Mouse (Mus musculus) left cerebral cortex, adult 2 months (tissue): ENCODE measurements around the gene Slc4a2. TPM values are rescaled to one million over a fixed set of nuclear protein-coding genes. Genes with fewer than 3 reads are reported as not detected.

Source experiments
- DNase-seq, 2 experiments: peaks; one replicate each; pipeline ENCODE4 v3.0.0; 2021 to 2022; ENCODE audit warnings: low spot score in 2 of 2, mixed read lengths in 1 of 2; ENCODE audit errors: extremely low spot score in 1 of 2
- H3K27ac ChIP-seq: fragments of 200-600 bp; 2 replicates; pipeline ENCODE4 v1.8.1; 2022
- H3K4me3 ChIP-seq: fragments of 200-600 bp; 2 replicates; pipeline ENCODE4 v1.8.1; 2022
- CTCF ChIP-seq: fragments of 200-600 bp; IDR thresholded peaks from 2 replicates; pipeline ENCODE4 v1.8.1; 2022; ENCODE audit warnings: antibody characterized with exemption, mild to moderate bottlenecking, moderate library complexity
- intact Hi-C: fragments of 180-260 bp; cut with DNase I; formaldehyde crosslinking; loops from one replicate; pipeline ENCODE4 v1.15.1; 2025
- long read RNA-seq, 2 experiments: library from polyadenylated mRNA; stranded (forward); transcript quantifications; one replicate each; pipeline ENCODE4 v2.0.0; 2021; ENCODE audit warnings: borderline mapping rate in 2 of 2
- total RNA-seq, 2 experiments: library from RNA; stranded (reverse); gene quantifications; 2 replicates each; pipeline ENCODE4 v1.2.3; 2021

The Slc4a2 gene
- 10 to 100 TPM; 31.0 to 33.8 TPM for total RNA-seq
- long read RNA-seq, experiment 1, full-length matches to known transcripts: 22 of 45 reads
- long read RNA-seq, experiment 1, partial matches to known transcripts: 9 of 45 reads
- long read RNA-seq, experiment 1, other reads (novel, unspliced or antisense): 14 of 45 reads
- long read RNA-seq, experiment 2, full-length matches to known transcripts: 19 of 46 reads
- long read RNA-seq, experiment 2, partial matches to known transcripts: 9 of 46 reads
- long read RNA-seq, experiment 2, other reads (novel, unspliced or antisense): 18 of 46 reads

DNA sequence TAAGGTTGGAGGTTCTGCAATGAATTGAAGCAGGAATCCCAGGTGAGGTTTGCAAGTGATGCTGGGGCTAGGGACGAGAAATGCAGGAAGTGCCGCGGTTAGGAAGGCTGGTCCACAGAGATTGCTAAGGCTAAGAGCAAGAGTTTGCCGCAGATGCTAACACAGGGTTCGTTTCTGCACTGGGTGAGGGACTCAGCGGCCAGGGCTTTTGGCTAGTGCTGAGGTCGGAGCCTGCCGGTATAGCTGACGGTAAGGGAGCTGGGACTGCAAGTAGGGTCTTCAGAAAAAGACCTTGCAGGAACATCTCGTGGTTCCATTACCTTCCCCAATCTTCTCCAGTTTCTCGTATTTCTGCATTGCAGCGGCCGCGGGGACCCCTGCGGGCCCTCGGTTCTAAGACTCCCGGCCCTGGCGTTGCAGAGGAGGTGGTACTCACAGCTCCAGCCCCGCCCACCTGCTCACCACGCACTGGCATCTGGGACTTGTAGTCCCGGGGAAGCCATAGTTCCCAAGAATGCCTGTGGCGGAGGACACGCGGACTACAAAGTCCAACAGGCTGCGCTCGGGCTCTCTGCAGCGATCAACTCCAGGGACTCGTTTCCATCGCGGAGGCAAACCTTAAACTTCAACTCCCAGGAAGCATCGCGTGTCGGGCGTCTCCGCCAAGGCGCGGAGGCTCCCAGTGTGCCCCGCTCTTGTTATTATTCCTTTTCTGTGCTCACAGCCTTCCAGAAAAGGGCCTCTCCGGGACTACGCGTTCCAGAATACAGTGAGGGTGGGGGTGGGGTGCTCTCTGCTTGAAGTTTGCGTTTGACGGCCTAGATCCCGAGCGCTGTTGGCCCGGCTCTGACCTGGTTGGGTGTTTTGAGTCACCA is at the start of gene Slc4a2, which contains the start of gene Cdk5:
TSS of gene Slc4a2 (plus strand) at position 709 of the 875 bp plus-strand sequence.
TSS of gene Cdk5 (minus strand) at position 402 of the 875 bp plus-strand sequence.
- TF ChIP-seq CTCF: no peak; the same call in none of the 2 replicates
- H3K27ac ChIP-seq: peak within 1 kb of the TSS; percentile 93
- intact Hi-C loops: loop anchor here (1.0 to 2.0 kb wide), 4 partner anchors 21 to 47 kb away; partner anchors contain the start of genes Agap3 and Fastk
- peak within 1 kb of the TSS; percentile 74 for H3K4me3 ChIP-seq
- DNase-seq: peak; percentile 98 to 99

DNA sequence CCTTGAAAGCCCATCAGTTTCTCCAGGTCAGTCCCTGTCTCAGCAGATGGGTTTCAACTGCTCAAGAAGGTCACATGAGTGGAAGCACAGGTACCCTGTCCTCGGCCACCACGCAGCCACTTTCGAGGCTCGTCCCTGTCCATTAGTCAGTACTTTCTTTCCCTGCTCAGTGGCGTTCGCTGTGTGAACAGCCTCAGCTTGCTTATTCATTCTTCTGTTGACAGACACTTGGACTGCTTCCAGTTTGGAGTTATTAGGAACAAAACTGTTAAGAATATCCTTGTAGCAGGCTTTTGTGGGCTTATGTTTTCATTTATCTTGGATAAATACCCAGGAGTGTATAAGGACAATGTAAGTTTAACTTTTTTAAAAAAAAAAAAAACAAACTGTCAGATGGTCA is 49.4 kb upstream of the Slc4a2 start:
- no peak overlapping the region for H3K27ac ChIP-seq
- H3K4me3 ChIP-seq: no peak overlapping the region
- TF ChIP-seq CTCF: no peak
- intact Hi-C loops: no loop called here
- DNase-seq: no peak

DNA sequence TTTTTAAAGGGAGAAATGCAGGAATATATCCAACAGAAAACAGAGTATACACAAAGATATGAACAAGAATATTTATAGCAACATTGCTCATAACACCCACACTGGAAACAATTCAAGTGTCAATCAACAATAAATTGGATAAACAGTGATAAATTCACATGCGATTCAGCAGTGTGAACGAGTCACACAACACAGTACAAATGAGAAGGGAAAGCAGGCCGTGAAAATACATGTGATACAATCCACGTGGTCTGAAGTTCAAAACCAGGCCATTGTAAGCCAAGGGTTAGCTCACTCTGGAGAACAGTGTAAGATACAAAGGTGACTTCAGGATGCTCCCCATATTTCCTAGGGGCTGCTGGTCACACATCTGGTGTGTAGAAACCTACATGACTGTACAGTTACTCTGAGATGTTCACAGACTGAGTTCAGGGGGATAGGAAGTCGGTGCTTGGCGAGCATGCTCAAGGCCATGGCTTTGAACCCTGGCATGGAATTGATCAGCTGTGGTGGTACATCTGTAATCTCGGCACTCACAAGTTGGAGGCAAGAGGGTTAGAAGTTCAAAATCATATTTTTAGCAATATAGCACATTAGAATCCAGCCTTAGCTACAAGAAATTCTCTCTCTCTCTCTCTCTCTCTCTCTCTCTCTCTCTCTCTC is 48.8 kb upstream of the Slc4a2 start:
- H3K4me3 ChIP-seq: no peak overlapping the region
- intact Hi-C loops: no loop called here
- TF ChIP-seq CTCF: no peak
- H3K27ac ChIP-seq: no peak overlapping the region
- no peak for DNase-seq

DNA sequence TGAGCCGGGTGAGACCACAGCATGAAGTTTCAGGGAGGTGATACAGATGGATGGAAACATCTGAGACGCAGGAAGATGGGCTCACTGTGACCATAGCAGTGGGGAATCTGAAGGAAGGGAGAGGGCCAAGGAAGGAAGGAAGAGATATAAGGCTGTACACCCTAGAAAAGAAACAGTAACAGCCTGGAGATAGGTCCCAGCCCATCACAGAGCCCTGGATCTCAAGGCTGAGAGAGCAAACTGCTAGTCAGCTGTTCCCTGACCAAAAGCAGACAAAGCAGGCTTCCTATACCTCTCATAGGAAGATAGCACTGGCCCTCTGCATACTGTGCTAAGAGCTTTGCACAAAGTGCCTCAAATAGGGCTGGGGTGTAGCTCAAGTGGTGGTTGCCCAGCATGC is 44.9 kb upstream of the Slc4a2 start:
- H3K27ac ChIP-seq: no peak overlapping the region
- no peak for DNase-seq
- H3K4me3 ChIP-seq: no peak overlapping the region
- TF ChIP-seq CTCF: no peak
- intact Hi-C loops: no loop called here

DNA sequence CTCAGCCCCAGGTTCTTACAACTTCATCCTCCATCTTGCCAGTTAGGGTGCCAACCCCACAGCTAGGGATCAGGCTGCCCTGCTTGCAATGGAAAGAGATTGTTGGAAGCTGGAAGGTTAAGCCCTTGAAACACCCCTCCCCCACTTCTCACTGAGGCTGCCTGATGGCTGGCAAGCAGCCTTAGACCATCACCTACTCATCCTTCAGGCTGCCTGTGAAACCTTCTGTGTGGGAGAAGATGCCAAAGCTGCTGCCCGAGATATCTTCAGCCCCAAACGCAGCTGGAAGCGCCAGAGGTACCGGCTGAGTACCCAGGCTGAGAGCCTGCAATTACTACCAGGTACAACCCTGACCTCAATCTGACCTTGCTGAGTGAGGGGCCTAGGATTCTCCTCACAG is 44.1 kb upstream of the Slc4a2 start:
- intact Hi-C loops: no loop called here
- Histone ChIP-seq H3K27ac (no peak overlapping the region), H3K4me3 (no peak overlapping the region)
- DNase-seq: peak in 1 of 2 experiments; percentile 28
- no peak for TF ChIP-seq CTCF

DNA sequence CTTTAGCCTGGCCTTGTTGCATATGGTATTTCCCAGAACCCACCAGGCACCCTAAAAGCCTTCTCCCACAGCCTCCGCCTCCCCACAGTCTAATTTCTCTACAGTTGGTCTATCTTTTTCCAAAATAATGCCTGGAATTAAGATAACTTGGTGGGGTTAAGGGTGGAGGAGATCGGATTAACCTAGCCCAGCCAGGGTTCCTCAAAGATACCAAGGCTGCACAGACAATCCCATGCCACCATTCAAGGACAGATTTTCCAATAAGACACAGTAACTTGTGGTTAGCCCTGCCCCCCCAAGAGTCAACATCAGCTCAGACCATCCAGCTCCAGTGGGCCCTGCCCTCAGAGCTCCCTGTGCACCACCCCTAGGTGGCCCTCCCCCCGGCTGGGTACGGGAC is 43.1 kb upstream of the Slc4a2 start:
- no peak for TF ChIP-seq CTCF
- no peak for DNase-seq
- intact Hi-C loops: no loop called here

DNA sequence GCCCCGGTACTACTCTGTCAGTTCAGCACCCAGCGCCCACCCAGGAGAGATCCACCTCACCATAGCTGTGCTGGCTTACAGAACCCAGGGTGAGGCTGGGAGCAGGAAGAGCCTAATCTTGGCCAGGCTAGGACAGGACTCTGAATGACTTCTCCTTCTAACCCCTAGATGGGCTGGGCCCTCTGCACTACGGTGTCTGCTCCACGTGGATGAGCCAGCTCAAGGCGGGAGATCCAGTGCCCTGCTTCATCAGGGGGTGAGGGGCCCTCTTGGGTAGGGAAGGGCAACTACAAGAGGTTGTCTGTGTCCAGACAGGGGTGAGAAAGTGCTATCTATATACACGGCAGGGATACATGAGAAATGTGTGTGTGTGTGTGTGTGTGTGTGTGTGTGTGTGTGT is 42.2 kb upstream of the Slc4a2 start:
- Histone ChIP-seq H3K4me3 (no peak overlapping the region), H3K27ac (no peak overlapping the region)
- intact Hi-C loops: no loop called here
- no peak for TF ChIP-seq CTCF
- no peak for DNase-seq

More for the DNA sequence above, 43.1 kb upstream of the Slc4a2 start:
- Histone ChIP-seq H3K27ac (no peak overlapping the region), H3K4me3 (no peak overlapping the region)

DNA sequence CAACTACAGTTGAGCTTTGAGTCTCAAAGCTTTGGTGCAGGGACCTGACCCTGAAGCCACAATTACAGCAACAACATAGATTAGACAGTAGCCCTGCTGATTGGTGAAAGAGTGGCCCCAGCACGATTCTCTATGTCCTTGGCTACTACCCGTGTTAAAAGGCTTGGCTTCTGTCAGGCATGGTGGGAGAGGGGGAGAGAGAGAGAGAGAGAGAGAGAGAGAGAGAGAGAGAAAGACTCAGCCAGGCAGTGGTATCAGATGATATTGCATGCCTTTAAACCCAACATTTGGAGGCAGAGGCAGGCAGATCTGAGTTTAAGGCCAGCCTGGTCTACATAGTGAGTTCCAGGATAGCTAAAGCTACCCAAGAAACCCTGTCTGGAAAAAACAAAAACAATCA is 41.6 kb upstream of the Slc4a2 start:
- DNase-seq: no peak
- intact Hi-C loops: no loop called here
- TF ChIP-seq CTCF: no peak
- Histone ChIP-seq H3K27ac (no peak overlapping the region), H3K4me3 (no peak overlapping the region)

DNA sequence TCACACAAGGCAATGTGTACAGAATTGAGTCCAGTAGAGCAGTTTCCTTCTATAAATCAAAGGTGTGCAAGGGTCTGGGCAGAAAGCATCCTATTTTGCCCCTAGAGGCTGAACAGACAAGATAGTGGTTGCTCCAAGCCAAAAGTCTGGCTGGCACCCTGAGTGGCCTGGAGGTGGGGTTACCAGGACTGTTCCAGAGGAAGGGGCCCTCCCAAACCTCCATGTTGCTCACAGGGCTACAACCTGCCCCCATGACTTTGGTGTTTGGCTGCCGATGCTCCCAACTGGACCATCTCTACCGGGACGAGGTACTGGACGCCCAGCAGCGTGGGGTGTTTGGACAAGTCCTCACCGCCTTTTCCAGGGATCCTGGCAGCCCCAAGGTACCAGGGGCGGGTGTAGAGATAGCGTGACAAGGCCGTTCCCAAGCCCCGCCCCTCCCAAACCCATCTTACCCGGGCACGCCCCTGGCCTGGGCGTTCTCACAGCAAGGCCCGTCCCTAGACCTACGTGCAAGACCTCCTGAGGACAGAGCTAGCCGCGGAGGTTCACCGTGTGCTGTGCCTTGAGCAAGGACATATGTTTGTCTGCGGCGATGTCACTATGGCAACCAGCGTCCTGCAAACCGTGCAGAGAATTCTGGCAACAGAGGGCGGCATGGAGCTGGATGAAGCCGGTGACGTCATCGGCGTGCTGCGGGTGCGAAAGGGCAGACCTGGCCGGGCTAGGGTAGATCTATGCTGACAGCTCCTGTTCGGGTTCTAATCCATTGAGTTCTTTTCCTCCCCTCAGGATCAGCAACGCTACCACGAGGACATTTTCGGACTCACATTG is 40.4 kb upstream of the Slc4a2 start:
- H3K27ac ChIP-seq: peak overlapping the region; percentile 95
- intact Hi-C loops: no loop called here
- H3K4me3 ChIP-seq: peak overlapping the region; percentile 58
- TF ChIP-seq CTCF: peak; percentile 50
- DNase-seq: peak; percentile 89 to 92

DNA sequence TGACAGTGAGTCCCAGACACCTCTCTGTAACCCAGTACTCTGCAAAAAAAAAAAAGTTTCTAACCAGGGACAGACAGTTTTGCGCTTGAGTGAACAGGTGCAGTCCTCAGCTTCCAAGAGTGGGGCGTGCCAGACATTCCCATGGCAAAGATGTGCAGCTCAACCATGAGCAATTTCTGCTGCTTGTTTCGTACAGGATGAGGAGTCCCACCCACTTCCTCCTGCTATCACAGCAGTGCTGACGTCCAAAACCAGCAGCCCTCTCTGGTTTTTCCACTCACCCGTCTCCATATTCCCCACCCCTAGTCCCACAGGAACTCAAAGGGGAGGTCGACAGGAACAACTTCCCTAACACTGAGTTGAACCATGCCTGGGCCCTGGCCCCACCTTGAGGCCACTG is 39.2 kb upstream of the Slc4a2 start:
- TF ChIP-seq CTCF: no peak; the same call in 1 of the 2 replicates
- no peak for DNase-seq
- Histone ChIP-seq H3K4me3 (no peak overlapping the region), H3K27ac (peak overlapping the region; percentile 95)
- intact Hi-C loops: no loop called here

DNA sequence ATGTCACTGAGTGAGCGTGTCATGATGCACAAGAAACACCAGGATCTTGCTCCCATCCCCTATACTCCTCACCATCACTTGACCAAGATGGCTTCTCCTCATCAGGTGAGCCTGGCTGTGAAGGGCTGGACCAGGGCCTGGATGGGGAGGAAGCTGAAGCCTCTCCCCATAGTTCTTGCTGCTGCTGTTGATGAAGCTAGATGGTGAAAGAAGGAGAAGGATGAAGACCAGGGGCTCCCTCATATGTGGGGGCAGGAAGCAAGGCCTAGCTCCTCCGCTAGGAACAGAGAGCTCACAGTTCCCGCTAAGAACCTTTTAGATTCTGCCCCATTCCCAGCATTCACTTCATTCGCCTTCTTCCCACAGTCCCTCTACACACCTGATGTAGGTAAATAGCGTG is 38.3 kb upstream of the Slc4a2 start:
- H3K4me3 ChIP-seq: no peak overlapping the region
- no peak for DNase-seq
- no peak overlapping the region; the same call in 1 of the 2 replicates for H3K27ac ChIP-seq
- intact Hi-C loops: loop anchor here (5.0 kb wide), 1 partner anchor 218 kb away; no protein-coding TSS in a partner anchor
- TF ChIP-seq CTCF: no peak
